Mouse (Mus musculus): ENCODE data around the gene Naa50.
A peak's percentile ranks its signal among the peaks of the same experiment; 100 is the strongest.

- TF ChIP-seq KAT2A (IDR thresholded peaks at IDR 0.05; ENCODE audit: insufficient replicate concordance, low read length) = no peak
- no peak for TF ChIP-seq ZC3H11A (IDR thresholded peaks at IDR 0.05; ENCODE audit: low read depth, low read length)
- 0 out of 2 replicates have a peak, but pooled peaks have one; percentile 36 for TF ChIP-seq MEF2A (IDR thresholded peaks at IDR 0.05; ENCODE audit: borderline replicate concordance, low read depth, low read length)
- TF ChIP-seq CTCF (conservative IDR thresholded peaks at IDR 0.05 in 1 of 2, IDR thresholded peaks at IDR 0.05 in 1 of 2; ENCODE audit: low read depth in 2 of 2, low read length in 2 of 2) = no peak
- TF ChIP-seq TCF12 (IDR thresholded peaks at IDR 0.05; ENCODE audit: low read depth, low read length) = no peak
- no peak for TF ChIP-seq MAZ (IDR thresholded peaks at IDR 0.05; ENCODE audit: low read depth, low read length)
- TF ChIP-seq EP300 (IDR thresholded peaks at IDR 0.05; ENCODE audit: low read length) = peak; percentile 63
- no peak for TF ChIP-seq GABPA (IDR thresholded peaks at IDR 0.05; ENCODE audit: insufficient replicate concordance, low read depth, low read length)
- TF ChIP-seq ELF1 (IDR thresholded peaks at IDR 0.05; ENCODE audit: low read depth, low read length) = peak; percentile 72; the same call in 1 of the 2 replicates
- TF ChIP-seq POLR2A (IDR thresholded peaks at IDR 0.05; ENCODE audit: low read depth, low read length) = 0 out of 2 replicates have a peak, but pooled peaks have one; percentile 24
- peak; percentile 3; the same call in 1 of the 2 replicates for TF ChIP-seq ETS1 (conservative IDR thresholded peaks at IDR 0.05; ENCODE audit: low read depth, low read length)
Measured at GRCm38 (mm10) chr16:44138979-44139535, 573 bp upstream of the Naa50 start.

Data from CH12.LX (cell line).